Mouse (Mus musculus) olfactory bulb, adult 2 months (tissue): Measurements from ENCODE around the gene Phlda1. TPM values are rescaled to one million over a fixed set of nuclear protein-coding genes. Genes with fewer than 3 reads are reported as not detected.

ENCODE experiments used
- H3K27ac ChIP-seq: fragments of 200-500 bp; 2 replicates; pipeline ENCODE4 v1.5.1; 2012; ENCODE audit warnings: low read depth, low read length; ENCODE audit not compliant: insufficient read depth
- H3K4me1 ChIP-seq: fragments of 200-500 bp; 2 replicates; pipeline ENCODE4 v1.6.1; 2012; ENCODE audit warnings: low read length; ENCODE audit not compliant: control insufficient read depth, insufficient read depth
- H3K4me3 ChIP-seq: fragments of 200-500 bp; 2 replicates; pipeline ENCODE4 v1.5.1; 2012; ENCODE audit warnings: mild to moderate bottlenecking, low read depth, low read length, moderate library complexity; ENCODE audit not compliant: insufficient read depth
- CTCF ChIP-seq: fragments of 200-500 bp; IDR thresholded peaks from 2 replicates; pipeline ENCODE4 v1.5.1; 2012; ENCODE audit warnings: low read depth, mild to moderate bottlenecking, low read length, moderate library complexity; ENCODE audit not compliant: insufficient read depth
- POLR2A ChIP-seq: fragments of 200-500 bp; IDR thresholded peaks from 2 replicates; pipeline ENCODE4 v1.6.1; 2012; ENCODE audit warnings: mild to moderate bottlenecking, low read depth, low read length, moderate library complexity; ENCODE audit not compliant: insufficient read depth
- WGBS: fragments of 180-500 bp; shearing (Covaris S2); methylation state at CpG from one replicate; pipeline ENCODE4 v1.1.7; 2018; 5-methylcytosine and 5-hydroxymethylcytosine counted together
- polyA plus RNA-seq: library from polyadenylated mRNA; stranded (reverse); fragments of >200 nt; gene quantifications from 2 replicates; pipeline ENCODE4 v1.2.4, GENCODE M21; 2012; ENCODE audit warnings: low replicate concordance; ENCODE audit not compliant: missing spikeins, insufficient read depth, insufficient read length

Gene Phlda1
- polyA plus RNA-seq, 1 experiment, result not detected

GRCm38 (mm10) chr10:111547881-111548372 is 41.8 kb downstream of the Phlda1 start:
- WGBS, result 62% methylated on average over 10 of the region's 10 CpGs
- H3K4me3 ChIP-seq, result no peak overlapping the region
- H3K4me1 ChIP-seq, result peaks cover 13% of the 10 kb centered on the region
- no peak overlapping the region for H3K27ac ChIP-seq
- TF ChIP-seq CTCF, result no peak
- no peak for TF ChIP-seq POLR2A

GRCm38 (mm10) chr10:111550075-111550695 is 44.1 kb downstream of the Phlda1 start:
- Histone ChIP-seq H3K4me3 (no peak overlapping the region), H3K27ac (no peak overlapping the region), H3K4me1 (peaks cover 5% of the 10 kb centered on the region)
- no peak for TF ChIP-seq CTCF
- no peak for TF ChIP-seq POLR2A
- WGBS, result 64% methylated on average over 6 of the region's 6 CpGs

GRCm38 (mm10) chr10:111553695-111554094 is 47.6 kb downstream of the Phlda1 start:
- WGBS, result 92% methylated on average over 7 of the region's 7 CpGs
- Histone ChIP-seq H3K4me1 (no peaks in the 10 kb centered on the region), H3K4me3 (no peak overlapping the region), H3K27ac (no peak overlapping the region)
- TF ChIP-seq POLR2A (no peak), CTCF (no peak)

GRCm38 (mm10) chr10:111554651-111555050 is 48.6 kb downstream of the Phlda1 start:
- H3K27ac ChIP-seq, result no peak overlapping the region
- no peaks in the 10 kb centered on the region for H3K4me1 ChIP-seq
- no peak overlapping the region for H3K4me3 ChIP-seq
- 97% methylated on average over 5 of the region's 5 CpGs for WGBS
- TF ChIP-seq CTCF (no peak), POLR2A (no peak)

GRCm38 (mm10) chr10:111558211-111558610 is 52.1 kb downstream of the Phlda1 start:
- Histone ChIP-seq H3K27ac (no peak overlapping the region), H3K4me1 (no peaks in the 10 kb centered on the region), H3K4me3 (no peak overlapping the region)
- no peak for TF ChIP-seq POLR2A
- TF ChIP-seq CTCF, result no peak
- 95% methylated on average over 5 of the region's 5 CpGs for WGBS

Other genes starting within 250 kb of the Phlda1 start
- gene Bbs10, start 207.6 kb upstream of the Phlda1 start, polyA plus RNA-seq, result not detected in 2 replicates
- not detected in 2 replicates for gene Nap1l1, start 33.1 kb upstream of the Phlda1 start, polyA plus RNA-seq